Mouse (Mus musculus) urinary bladder, adult 18-20 months (tissue): ENCODE data around the gene Zdhhc11.
"Not testable (repeated sequence)": the region's sequence is repeated elsewhere in the genome, so short reads cannot be mapped to it uniquely, and the experiment has no call there.

ENCODE experiments used
- DNase-seq, 2 experiments: peaks; one replicate each; pipeline ENCODE4 v3.0.0; 2022; ENCODE audit warnings: low spot score in 2 of 2, mixed read lengths in 2 of 2

Gene Zdhhc11

DNA sequence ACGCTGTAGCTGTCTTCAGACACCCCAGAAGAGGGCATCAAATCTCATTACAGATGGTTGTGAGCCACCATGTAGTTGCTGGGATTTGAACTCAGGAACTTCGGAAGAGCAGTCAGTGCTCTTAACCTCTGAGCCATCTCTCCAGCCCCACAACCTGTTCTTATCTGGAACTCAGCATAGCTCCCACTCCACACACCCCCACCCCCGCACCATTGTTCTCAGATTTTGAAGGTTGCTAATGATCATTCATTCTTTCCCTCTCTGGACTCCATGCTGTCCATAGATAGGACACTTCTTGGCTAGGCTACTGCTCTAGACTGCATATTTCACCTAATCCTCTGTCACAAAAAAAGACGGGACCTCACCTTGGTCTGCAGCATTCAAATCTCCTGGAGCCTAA is 43.2 kb downstream of the Zdhhc11 start:
- not testable (repeated sequence) for DNase-seq

DNA sequence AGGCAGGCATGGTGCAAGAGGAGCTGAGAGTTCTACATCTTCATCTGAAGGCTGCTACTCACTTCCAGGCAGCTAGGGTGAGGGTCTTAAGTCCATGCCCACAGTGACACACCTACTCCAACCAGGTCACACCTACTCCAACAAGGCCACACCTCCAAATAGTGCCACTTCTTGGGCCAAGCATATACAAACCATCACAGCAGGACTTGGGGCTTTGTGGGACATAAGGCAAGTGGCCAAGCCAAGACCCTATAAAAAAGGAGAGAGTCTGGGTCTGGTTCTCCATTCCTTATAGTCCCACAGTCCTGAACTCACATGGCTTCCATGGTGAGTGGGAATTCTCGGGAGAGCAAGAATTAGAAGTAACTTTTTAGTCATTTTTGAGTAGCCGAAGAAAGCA is 44.6 kb downstream of the Zdhhc11 start:
- DNase-seq, result not testable (repeated sequence)

DNA sequence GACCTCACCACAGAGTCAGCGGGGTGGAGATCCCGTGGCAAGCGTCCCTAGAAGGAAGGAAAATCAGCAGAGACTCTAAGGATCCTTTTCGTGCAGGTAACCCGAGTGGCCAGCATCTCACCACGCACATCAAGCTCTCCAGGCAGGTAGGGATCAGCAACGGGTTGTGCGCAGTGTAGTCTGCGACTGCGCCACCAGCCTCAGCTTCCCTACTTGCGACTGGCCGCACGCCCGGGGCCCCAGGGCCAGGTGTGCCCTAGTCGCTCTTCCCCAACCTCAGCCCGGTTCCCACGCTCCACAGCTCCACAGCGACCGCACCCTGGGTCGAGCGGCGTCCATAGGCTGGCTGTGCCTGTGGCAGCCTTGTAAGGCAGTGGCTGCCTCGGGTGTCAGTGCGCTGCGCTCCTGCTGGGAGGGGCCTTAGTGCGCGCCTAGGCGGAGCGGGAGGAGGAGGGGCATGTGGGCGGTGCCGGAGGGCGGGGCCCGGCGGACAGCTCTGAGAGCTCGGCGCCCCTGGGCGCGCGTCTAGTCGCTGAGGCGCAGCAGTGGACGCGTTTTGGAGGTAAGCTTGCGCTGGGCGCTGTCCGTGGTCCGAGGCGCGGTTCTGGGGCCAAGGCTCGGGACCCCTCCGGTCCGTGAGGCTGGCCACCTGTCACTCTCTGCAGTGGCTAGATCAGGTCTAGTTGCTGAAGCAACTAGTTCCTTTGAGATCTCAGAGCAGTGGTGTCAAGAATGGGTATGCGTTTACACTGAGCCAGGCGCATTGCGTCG is 45.5 kb downstream of the Zdhhc11 start, which contains the start of gene Tppp:
Gene Tppp, plus strand, starts transcription at position 460 of the 771 bp plus-strand sequence.
- DNase-seq, result peak; percentile 95

DNA sequence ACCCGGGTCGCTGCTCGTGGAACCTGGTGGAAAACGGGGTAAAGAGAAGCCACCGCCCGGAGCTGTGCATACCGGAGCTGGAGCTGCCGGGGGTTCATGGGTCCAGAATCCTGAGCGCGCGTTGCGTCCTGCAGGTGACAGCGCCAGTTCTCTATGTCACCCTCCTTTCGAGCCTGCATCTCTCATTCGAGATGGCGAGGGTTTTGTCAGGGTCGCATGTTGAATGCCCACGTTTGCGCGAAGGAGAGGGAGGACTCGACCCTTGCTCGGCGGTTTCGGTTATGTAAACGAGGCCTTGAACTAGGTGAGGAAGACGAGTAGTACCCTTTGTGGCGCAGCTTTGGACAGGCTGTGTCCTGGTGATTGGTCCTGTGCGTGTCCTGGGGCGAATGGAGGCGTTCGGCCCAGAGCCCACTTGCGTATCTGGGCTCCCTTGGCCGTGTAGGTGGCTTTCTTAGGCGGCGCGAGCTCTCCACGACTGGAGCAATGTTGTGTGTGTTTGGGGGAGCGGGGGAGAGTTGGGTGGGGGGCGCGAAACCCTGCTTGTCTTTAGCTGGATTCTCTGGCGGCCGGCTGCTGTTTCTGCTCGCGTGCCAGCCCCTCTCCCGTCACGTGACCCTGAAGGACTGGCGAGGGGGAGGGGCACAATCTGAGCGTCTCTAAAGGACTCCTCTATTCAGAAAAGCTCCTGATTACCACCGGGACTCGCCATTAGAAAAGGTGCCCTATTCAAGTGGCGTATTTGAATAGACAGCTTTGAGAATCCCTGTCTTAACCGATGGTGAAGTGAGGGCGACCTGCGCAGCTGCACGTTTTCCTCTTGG is 46.4 kb downstream of the Zdhhc11 start:
- DNase-seq, result peak; percentile 51 to 62

DNA sequence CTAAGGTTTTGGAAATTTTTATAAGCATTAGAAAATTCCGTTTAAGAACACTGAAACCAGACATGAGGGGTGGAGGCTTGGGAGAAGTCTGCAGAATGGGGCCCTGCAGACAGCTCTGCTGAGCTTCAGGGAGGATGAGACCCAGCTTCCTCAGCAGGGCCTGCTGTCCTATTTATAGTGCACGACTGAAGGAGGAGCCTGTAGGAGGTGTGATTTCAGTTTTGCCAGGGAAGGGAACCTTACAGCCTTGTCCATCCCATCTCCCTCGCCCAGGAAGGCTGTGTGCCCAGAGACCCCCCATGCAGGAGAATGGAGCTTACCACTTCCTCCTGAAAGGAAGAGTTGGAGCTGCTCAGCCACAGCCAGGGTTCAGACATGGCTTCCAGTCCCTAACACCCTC is 47.0 kb downstream of the Zdhhc11 start:
- DNase-seq, result no peak

DNA sequence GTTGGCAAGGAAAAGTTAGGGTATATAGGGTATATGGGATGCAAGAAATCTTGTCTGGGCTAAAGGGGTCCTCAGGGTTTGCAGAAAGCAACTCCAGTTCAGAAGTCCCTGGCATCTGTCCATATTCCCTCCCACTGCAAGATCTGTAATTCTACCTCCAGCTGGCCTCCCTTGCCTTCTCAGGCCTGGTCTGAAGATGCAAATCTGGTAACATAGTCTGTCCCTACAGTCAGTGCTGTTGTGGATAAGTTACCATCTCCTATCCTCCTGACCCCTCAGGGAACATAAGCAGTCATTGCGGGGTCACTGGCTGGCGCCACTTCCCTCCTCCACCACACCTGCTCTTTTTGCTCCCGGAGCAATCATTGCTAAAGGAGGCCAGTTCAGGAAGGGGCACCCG is 52.3 kb downstream of the Zdhhc11 start:
- no peak for DNase-seq

DNA sequence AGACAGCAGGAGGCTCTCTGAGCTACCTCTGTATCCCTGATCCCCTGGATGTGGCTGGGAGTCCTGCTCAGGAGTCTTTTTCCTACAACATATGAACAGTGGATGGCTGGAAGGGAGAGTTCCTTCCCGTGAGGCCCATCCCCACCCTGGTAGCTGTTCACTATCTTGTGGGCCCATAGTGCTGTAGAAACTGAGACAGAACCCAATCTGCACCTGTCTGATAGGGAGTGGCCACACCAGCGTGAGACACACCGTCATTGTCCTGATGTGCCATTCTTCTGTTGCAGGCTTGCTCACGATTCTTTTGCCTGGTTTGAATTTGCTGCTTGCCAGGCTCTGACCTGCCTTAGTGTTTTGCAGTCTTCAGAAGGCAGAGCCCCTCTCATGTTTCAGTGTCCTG is 53.8 kb downstream of the Zdhhc11 start:
- no peak for DNase-seq

DNA sequence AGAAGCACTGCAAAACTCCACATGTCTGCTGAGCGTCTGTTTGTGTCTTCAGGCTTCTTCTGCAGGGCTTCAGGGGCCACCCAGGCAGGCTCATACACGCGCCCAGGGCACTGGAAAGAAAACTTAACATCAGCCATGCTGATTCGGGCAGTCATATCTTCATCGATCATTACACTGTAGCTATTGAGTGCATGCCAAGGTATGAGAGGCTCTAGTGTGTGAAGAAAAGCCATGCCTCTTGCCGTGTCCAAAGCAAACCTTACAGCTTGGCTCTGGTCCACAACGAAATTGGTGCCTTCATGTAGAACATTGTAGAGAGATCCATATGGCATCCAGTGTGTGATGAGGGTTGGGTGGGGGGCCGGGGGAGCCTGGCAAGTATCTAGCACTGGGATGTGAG is 55.4 kb downstream of the Zdhhc11 start:
- DNase-seq, result not testable (repeated sequence)

DNA sequence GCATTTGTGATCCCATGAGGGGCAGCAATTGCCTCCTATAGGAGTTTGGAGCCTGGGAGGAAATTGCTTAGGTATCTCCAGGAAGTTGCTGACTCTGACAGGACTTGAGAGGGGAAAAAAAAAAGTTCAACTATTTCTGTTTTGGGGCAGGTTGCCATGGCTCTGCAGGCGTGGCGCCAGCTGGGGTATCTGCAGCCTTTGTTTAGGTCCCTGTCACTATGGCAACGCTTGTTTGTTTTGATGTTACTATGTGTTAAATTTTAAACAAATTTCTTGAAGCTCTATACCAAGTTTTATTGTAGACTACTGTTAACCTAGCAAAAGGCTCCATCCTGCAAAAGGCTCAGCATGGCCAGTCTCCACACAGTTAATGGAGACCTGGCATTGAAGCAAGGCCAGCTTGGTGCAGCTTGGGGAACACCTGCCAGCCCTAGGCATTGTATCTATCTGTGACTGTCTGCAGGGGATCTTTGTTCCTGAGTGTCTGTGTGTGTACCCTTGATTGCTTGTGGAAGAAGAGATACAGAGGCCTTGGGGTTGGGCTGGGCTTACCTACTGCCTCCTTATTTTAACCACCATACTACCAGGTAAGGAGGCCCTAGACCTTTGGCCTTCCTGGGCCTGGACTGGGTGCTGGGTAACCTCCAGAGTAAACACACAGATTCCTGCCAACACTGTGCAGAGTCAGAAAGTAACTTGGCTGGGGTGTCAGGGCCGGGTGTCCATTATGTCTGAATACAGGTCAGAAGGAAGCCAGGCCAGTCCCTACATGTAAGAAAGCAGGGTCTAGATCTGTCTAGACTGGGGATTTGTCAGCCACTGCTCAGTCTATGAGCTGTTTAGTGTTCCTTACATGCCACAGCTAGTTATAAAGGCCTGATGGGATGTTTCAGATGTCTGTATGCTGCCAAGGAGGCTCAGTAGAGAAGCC is 61.8 kb downstream of the Zdhhc11 start:
- DNase-seq, result peak; percentile 19 to 69

DNA sequence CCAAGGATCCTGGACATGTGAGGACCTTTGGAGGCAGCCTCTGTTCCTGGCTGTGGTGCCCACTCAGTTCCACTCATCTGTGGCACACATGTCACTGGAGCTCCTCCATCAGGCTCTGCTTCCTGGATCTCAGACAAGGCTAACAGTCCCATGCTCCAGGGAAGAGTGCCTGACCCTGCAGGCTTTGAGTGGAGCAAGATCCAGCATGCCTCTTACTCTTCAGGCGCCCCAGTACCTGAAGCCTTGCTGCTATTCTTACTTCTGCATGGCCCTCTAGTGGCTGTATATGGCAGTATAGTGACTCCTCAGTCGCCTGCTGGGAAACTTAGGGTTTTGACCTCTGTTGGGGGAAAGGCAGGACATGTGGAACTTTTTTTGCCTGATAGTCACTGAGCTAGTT is 62.6 kb downstream of the Zdhhc11 start:
- peak; percentile 40 to 59 for DNase-seq

DNA sequence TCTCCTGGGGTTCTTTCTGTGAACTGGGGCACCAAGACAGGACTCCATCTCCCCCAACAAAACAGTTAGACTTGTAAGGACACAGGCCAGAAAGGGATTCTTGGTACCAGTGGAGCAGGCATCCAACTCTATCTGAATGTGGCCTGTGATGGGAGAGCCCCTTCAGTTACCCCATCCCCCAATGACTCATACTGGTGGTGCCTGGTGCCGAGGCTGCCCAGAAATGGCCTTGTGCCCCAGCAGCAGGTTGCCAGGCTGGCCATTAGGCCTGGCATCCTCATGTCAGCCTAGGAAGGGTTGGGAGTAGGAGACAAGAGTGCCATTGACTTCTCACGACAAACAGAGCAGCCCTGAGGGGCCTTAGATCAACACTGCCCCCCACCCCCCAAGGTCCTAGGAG is 64.5 kb downstream of the Zdhhc11 start:
- no peak for DNase-seq

DNA sequence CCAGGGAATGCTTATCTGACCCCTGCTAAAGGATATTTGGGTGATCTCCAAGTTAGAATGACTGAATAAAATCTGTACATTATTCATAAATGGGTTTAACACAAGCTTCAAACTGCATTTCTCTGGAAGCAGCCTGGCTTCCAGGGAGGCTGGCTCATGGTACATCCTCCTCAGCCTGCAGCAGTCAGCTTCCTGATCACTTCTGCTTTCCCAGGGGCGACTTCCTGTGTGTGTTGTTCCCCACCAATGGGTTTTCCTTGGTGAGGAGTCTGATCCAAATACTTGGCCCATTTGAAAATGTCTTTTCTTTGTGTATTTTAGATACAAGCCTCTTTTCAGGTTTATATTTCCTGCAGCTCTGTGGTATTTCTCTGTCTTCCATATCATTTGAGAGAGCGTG is 65.4 kb downstream of the Zdhhc11 start:
- DNase-seq, result no peak

DNA sequence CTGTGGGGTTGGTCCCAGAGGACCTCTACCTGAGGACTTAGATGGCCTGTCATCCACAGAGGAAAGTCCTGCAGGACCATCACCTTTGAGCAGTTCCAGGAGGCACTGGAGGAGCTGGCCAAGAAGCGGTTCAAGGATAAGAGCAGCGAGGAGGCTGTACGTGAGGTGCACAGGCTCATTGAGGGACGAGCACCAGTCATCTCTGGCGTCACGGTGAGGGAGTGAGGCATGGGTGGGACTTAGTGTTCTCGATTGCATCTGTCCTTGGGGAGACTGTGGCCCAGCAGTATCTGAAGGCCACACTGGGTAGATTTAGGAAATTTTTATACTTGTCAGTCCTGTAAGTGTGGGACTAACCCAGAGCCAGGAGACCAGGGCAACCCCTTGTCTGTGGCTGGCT is 67.0 kb downstream of the Zdhhc11 start:
- no peak for DNase-seq

DNA sequence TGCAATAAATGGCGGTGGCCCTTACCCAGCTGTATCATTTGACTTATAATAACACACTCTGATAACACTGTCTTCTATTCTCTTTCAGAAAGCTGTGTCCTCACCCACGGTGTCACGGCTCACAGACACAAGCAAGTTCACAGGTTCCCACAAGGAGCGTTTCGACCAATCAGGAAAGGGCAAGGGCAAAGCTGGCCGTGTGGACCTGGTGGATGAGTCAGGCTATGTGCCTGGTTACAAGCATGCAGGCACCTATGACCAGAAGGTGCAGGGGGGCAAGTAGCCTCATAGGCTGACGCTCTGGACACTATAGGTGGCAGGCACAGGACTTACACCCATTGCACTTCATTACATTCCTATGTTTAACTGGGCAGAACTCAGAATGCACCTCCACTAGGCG is 67.5 kb downstream of the Zdhhc11 start:
- no peak for DNase-seq

DNA sequence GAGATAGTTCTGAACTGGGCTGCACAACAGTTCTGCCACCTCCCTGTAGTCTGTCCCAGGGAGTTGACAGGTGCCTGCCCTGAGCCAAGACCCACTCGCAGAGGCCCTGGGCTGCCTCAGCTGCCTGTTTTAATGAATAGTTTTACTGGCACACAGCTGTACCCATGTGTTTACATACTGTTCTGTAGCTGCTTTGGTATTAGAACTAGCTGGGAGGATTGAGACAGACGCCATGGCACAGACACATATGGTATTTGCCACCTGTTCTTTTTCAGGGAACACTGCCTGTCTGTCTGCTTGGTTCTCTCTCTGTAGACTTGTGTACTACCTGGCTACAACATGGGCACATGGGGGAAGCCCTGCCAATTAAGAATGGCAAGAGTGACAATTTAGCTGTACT is 71.1 kb downstream of the Zdhhc11 start:
- DNase-seq, result no peak

DNA sequence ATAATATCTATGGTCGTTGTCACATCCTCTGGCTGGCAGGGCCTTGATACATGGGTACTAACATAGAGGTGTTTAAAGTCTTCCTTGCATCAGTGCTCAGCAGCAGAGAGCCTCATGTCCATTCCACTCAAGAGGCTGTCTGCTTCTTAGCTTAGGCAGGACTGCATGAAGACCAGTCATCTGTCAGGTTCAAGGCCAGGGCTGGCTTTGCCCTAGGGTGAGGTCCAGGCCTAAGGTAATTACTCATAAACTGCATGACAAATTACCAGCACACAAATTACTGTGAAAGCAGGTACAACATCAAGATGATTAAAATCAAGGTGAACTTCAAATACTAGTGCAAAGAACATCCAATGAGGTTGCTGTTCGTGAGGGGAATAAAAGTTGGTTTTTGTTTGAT is 72.1 kb downstream of the Zdhhc11 start:
- DNase-seq, result no peak

DNA sequence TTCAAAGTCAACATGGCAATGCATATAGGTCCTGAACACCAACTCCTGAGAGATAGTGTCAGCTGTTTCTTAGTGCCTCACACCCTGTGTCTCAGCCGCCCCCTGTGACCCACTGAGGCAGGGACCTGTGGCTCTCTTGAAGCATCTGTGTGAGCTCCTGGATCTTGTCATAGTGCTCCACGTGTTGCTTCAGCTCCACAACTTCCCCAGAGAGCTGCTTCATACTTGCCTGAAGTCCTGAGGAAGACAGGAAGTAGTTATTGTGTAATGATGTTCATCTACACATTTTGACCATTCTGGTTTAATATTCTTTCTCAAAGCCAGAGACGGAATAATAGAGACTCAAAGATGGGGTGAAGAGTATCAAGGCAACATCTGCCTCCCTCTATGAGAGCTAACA is 76.3 kb downstream of the Zdhhc11 start:
- no peak for DNase-seq
